ENCODE assay signal across 8 mouse cellular contexts in the genomic region with DNA sequence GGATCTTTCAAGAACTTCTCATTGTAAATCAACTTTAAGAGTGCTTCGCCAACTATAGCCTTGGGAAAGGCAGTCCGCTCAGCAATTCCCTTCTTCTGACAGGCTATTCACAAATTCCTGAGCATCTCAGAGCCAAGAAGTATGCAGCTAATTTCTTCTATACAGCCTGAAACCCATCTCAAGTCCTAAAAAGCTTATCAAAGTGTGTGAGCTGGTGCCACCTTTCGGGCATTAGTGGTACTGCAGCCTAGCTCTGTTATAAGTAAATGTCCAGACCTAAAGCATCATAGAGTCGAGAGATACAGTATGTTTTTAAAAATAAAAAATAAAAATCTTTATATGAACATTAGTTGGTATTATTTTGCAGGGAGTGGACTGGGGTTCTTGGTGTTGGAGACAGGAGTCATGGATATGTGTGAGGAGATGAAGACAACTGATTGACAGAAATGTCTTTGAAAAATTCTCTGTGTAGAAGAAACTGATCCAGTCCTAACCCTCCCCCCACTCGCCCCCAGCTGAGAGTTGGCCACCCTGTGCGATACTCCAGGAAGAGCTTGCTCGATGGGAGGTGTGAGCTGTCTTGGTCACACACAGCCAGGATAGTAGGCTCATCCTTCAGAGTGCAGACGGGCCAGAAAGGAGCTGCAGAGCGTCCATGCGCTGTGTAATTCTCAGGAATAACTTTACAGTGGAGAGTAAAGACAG. TPM values are rescaled to one million over a fixed set of nuclear protein-coding genes. Genes with fewer than 3 reads are reported as not detected.
A peak's percentile ranks its signal among the peaks of the same experiment; 100 is the strongest.
DNase-seq lines count a peak whose midpoint lies in the region; ATAC-seq and TF ChIP-seq lines count a peak whose summit lies in the region.

No protein-coding gene starts in this region.

- H3K27me3 ChIP-seq in embryonic facial prominence, embryonic 11.5 days (ENCODE audit: control insufficient read depth, insufficient read depth, low read length) = no peaks in the 10 kb centered on the region
- H3K27me3 ChIP-seq in lung, postnatal 0 days (replicated peaks; ENCODE audit: insufficient read depth, low read length) = no peaks in the 10 kb centered on the region

- peak; percentile 89 for TF ChIP-seq CTCF in lung, postnatal 0 days (IDR thresholded peaks at IDR 0.05)

- no peak overlapping the region for H3K27ac ChIP-seq in embryonic facial prominence, embryonic 11.5 days (replicated peaks; ENCODE audit: low read depth, low read length)
- H3K27ac ChIP-seq in lung, postnatal 0 days (ENCODE audit: low read length) = no peak overlapping the region

- DNase-seq in MEL-GATA-1-ER (ENCODE audit: extremely low read depth, low read depth) = peak; percentile 61
- peak; percentile 38 for DNase-seq in adrenal gland, postnatal 25 days
- DNase-seq in embryonic facial prominence, embryonic 11.5 days (ENCODE audit: low spot score) = peak; percentile 85
- peak; percentile 14 for DNase-seq in heart, postnatal 25 days (ENCODE audit: low spot score)
- peak; percentile 30 to 81 for DNase-seq in layer of hippocampus, adult 8-10 months (ENCODE audit: low spot score in 2 of 2)
- DNase-seq in lung, postnatal 0 days (ENCODE audit: low spot score) = peak; percentile 80
- DNase-seq in retina, postnatal 1 day = peak; percentile 77

- no peak overlapping the region for H3K9ac ChIP-seq in embryonic facial prominence, embryonic 11.5 days (replicated peaks; ENCODE audit: low read length)
- H3K9ac ChIP-seq in lung, postnatal 0 days (replicated peaks; ENCODE audit: low read depth) = no peak overlapping the region

- H3K4me1 ChIP-seq in embryonic facial prominence, embryonic 11.5 days (ENCODE audit: control insufficient read depth, insufficient read depth, low read length) = no peaks in the 10 kb centered on the region
- no peaks in the 10 kb centered on the region for H3K4me1 ChIP-seq in lung, postnatal 0 days (ENCODE audit: insufficient read depth, low read depth, low read length)

- intact Hi-C loops in heart, postnatal 25 days (cut with DNase I) = loop anchor here (5.0 kb wide), 3 partner anchors 153 to 368 kb away; no protein-coding TSS in a partner anchor

- ATAC-seq in embryonic facial prominence, embryonic 11.5 days (replicated peaks; ENCODE audit: insufficient number of reproducible peaks, low FRiP score, low TSS enrichment, low read depth) = no peak
- peak; percentile 31 for ATAC-seq in lung, postnatal 0 days
- no peak for ATAC-seq in inflammation-experienced regulatory T-cells, adult 6 months

- no peaks in the 10 kb centered on the region for H3K36me3 ChIP-seq in embryonic facial prominence, embryonic 11.5 days (replicated peaks; ENCODE audit: control insufficient read depth, insufficient read depth, low read depth, low read length)
- no peaks in the 10 kb centered on the region for H3K36me3 ChIP-seq in lung, postnatal 0 days (ENCODE audit: insufficient read depth, low read length)

- H3K9me3 ChIP-seq in embryonic facial prominence, embryonic 11.5 days (replicated peaks; ENCODE audit: control insufficient read depth, low read length) = no peaks in the 10 kb centered on the region
- H3K9me3 ChIP-seq in lung, postnatal 0 days (ENCODE audit: low read length) = no peaks in the 10 kb centered on the region

- no peak overlapping the region for H3K4me2 ChIP-seq in embryonic facial prominence, embryonic 11.5 days (ENCODE audit: low read depth, low read length)
- no peak overlapping the region for H3K4me2 ChIP-seq in lung, postnatal 0 days (replicated peaks; ENCODE audit: low read depth, low read length)

- H3K4me3 ChIP-seq in embryonic facial prominence, embryonic 11.5 days (ENCODE audit: low read depth, low read length) = no peak overlapping the region
- H3K4me3 ChIP-seq in lung, postnatal 0 days (ENCODE audit: low read depth, low read length) = no peak overlapping the region

- whole genome bisulfite sequencing in embryonic facial prominence, embryonic 11.5 days = 60% methylated on average over 10 of the region's 10 CpGs
- WGBS in lung, postnatal 0 days = 54% methylated on average over 10 of the region's 10 CpGs

- no peak for TF ChIP-seq EP300 in lung, postnatal 0 days (IDR thresholded peaks at IDR 0.05)

RNA-seq across cellular contexts. Expression of a gene that starts 56.4 kb away (rescaled TPM):
- total RNA-seq in adrenal gland, postnatal 25 days (2021) = 50.3 and 55.4 TPM in 2 replicates
- polyA plus RNA-seq in embryonic facial prominence, embryonic 11.5 days (2014; fragmentation: Nextera tagmentation; extraction: Ambion mirVana) = 130 and 137 TPM in 2 replicates
- total RNA-seq in heart, postnatal 25 days (2021) = 100 to 1,000 TPM; 115 to 121 TPM
- total RNA-seq in layer of hippocampus, adult 8-10 months (2022) = 100 to 1,000 TPM in 1 of 4 experiments, 10 to 100 TPM in 3; 91.2 to 101 (median 93.4) TPM
- polyA plus RNA-seq in lung, postnatal 0 days (2015; fragmentation: Nextera tagmentation; extraction: Ambion mirVana) = 51.1 and 53.2 TPM in 2 replicates
- 1 to 10 TPM; 4.9 to 6.7 (median 5.8) TPM for polyA plus RNA-seq in inflammation-experienced regulatory T-cells, adult 6 months (2017; shearing (Covaris generic))

Comparison
In these comparisons a context has a peak if more than half of its experiments do, and no peak if none do; other contexts are left out.
1. DNase-seq: peak in every context shown above with its lines; median percentile 85 in embryonic facial prominence, embryonic 11.5 days; 80 in lung, postnatal 0 days; 77 in retina, postnatal 1 day; 61 in MEL-GATA-1-ER; 56 in layer of hippocampus, adult 8-10 months; 38 in adrenal gland, postnatal 25 days; 14 in heart, postnatal 25 days.